Mouse (Mus musculus): ENCODE results near the gene Atp6v1a.

- TF ChIP-seq EP300 (IDR thresholded peaks at IDR 0.05; ENCODE audit: low read length) (no peak), CTCF (conservative IDR thresholded peaks at IDR 0.05 in 1 of 2, IDR thresholded peaks at IDR 0.05 in 1 of 2; ENCODE audit: low read depth in 2 of 2, low read length in 2 of 2) (no peak), POLR2A (IDR thresholded peaks at IDR 0.05; ENCODE audit: low read depth, low read length) (no peak), TCF12 (IDR thresholded peaks at IDR 0.05; ENCODE audit: low read depth, low read length) (no peak), ELF1 (IDR thresholded peaks at IDR 0.05; ENCODE audit: low read depth, low read length) (no peak), MEF2A (IDR thresholded peaks at IDR 0.05; ENCODE audit: borderline replicate concordance, low read depth, low read length) (no peak), RCOR1 (conservative IDR thresholded peaks at IDR 0.05; ENCODE audit: low read depth, low read length) (no peak), MAX (IDR thresholded peaks at IDR 0.05; ENCODE audit: low read length) (no peak)
Observed at GRCm38 (mm10) chr16:44163831-44164230, 24.3 kb upstream of the Atp6v1a start.
